9 mouse cellular contexts compared by ENCODE assay signal in the genomic region with DNA sequence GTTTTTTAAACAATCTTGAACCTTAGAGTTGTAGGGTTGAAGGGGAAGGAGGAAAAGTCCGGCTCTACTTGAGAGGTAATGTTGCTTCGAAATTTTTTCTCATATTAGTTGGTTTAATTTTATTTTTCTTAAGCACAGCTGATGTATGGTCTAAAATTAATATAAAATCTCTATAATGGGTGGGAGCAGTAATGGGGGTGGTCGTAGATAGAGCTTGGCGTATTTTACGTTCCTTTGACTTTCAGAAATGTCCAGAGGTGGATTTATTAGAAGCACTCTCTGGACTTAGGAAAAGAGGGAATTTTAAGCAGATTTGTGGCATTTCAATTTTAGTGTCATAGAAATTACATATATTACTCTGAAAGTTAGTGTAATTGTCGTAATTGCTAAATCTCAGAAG. TPM values are rescaled to one million over a fixed set of nuclear protein-coding genes. Genes with fewer than 3 reads are reported as not detected.
DNase-seq lines count a peak whose midpoint lies in the region; ATAC-seq lines count a peak whose summit lies in the region.
"Had no signal": no experiment of that assay in that cellular context is flagged by ENCODE, and none has a peak within 500 bp of the region (broad histone marks: within the 10 kb centered on the region; RNA-seq: fewer than 3 reads in every experiment).

No protein-coding gene starts in this region.

- H3K4me2 ChIP-seq in kidney, embryonic 16.5 days (replicated peaks; ENCODE audit: low read depth, low read length): peak overlapping the region; percentile 56
- peak overlapping the region; percentile 42; the same call in 1 of the 2 replicates for H3K4me2 ChIP-seq in forebrain, embryonic 11.5 days (ENCODE audit: low read depth, low read length, severe bottlenecking)
- peak overlapping the region; percentile 60 for H3K4me2 ChIP-seq in limb, embryonic 13.5 days (replicated peaks)
- H3K4me2 ChIP-seq in neural tube, embryonic 14.5 days (ENCODE audit: low read depth, low read length): peak overlapping the region; percentile 53

- no peak for ATAC-seq in kidney, embryonic 16.5 days (ENCODE audit: low FRiP score, low TSS enrichment)
- no peak for ATAC-seq in forebrain, embryonic 11.5 days (replicated peaks; ENCODE audit: low FRiP score)
- no peak for ATAC-seq in limb, embryonic 13.5 days (ENCODE audit: low FRiP score, low read depth)
- ATAC-seq in neural tube, embryonic 14.5 days (ENCODE audit: low read depth): no peak; the same call in 1 of the 2 replicates

- H3K36me3 ChIP-seq in kidney, embryonic 16.5 days (ENCODE audit: insufficient read depth, low read length): no peaks in the 10 kb centered on the region
- no peaks in the 10 kb centered on the region for H3K36me3 ChIP-seq in forebrain, embryonic 11.5 days (ENCODE audit: control insufficient read depth, insufficient read depth, low read length)
- no peaks in the 10 kb centered on the region for H3K36me3 ChIP-seq in limb, embryonic 13.5 days
- no peaks in the 10 kb centered on the region for H3K36me3 ChIP-seq in neural tube, embryonic 14.5 days (ENCODE audit: control insufficient read depth, insufficient read depth, low read length)

- H3K4me1 ChIP-seq in kidney, embryonic 16.5 days (ENCODE audit: insufficient read depth, low read length): no peaks in the 10 kb centered on the region
- no peaks in the 10 kb centered on the region for H3K4me1 ChIP-seq in forebrain, embryonic 11.5 days (replicated peaks; ENCODE audit: control insufficient read depth, insufficient read depth, low read length)
- H3K4me1 ChIP-seq in limb, embryonic 13.5 days: no peaks in the 10 kb centered on the region
- no peaks in the 10 kb centered on the region for H3K4me1 ChIP-seq in neural tube, embryonic 14.5 days (ENCODE audit: control insufficient read depth, insufficient read depth, low read length)

- DNase-seq in kidney, postnatal 10 days: no peak
- DNase-seq in forebrain, embryonic 11.5 days (ENCODE audit: low spot score): no peak
- no peak for DNase-seq in left cerebral cortex, postnatal 4 days
- DNase-seq in ovary, postnatal 10 days (ENCODE audit: low spot score): no peak
- DNase-seq in kidney, postnatal 4 days: no peak

- no peak overlapping the region for H3K27ac ChIP-seq in kidney, embryonic 16.5 days (ENCODE audit: low read length)
- H3K27ac ChIP-seq in forebrain, embryonic 11.5 days (ENCODE audit: low read depth, low read length): no peak overlapping the region
- H3K27ac ChIP-seq in limb, embryonic 13.5 days: no peak overlapping the region
- H3K27ac ChIP-seq in neural tube, embryonic 14.5 days (ENCODE audit: low read depth, low read length): no peak overlapping the region

- H3K4me3 ChIP-seq in kidney, embryonic 16.5 days (ENCODE audit: low read length): peak overlapping the region; percentile 65; the same call in 1 of the 2 replicates
- H3K4me3 ChIP-seq in forebrain, embryonic 11.5 days (ENCODE audit: low read depth, low read length): no peak overlapping the region
- H3K4me3 ChIP-seq in limb, embryonic 13.5 days: peak overlapping the region; percentile 58
- H3K4me3 ChIP-seq in neural tube, embryonic 14.5 days (ENCODE audit: low read depth, low read length): no peak overlapping the region

- H3K9ac ChIP-seq in kidney, embryonic 16.5 days (replicated peaks; ENCODE audit: low read length): no peak overlapping the region
- H3K9ac ChIP-seq in forebrain, embryonic 11.5 days (ENCODE audit: low read length): no peak overlapping the region
- H3K9ac ChIP-seq in limb, embryonic 13.5 days: no peak overlapping the region
- H3K9ac ChIP-seq in neural tube, embryonic 14.5 days (replicated peaks; ENCODE audit: low read depth, low read length): no peak overlapping the region

- H3K9me3 ChIP-seq in kidney, embryonic 16.5 days (ENCODE audit: low read length): no peaks in the 10 kb centered on the region
- H3K9me3 ChIP-seq in forebrain, embryonic 11.5 days (ENCODE audit: control insufficient read depth, low read length): no peaks in the 10 kb centered on the region
- no peaks in the 10 kb centered on the region for H3K9me3 ChIP-seq in limb, embryonic 13.5 days
- no peaks in the 10 kb centered on the region for H3K9me3 ChIP-seq in neural tube, embryonic 14.5 days (ENCODE audit: control insufficient read depth, low read length)

- WGBS in kidney, embryonic 16.5 days: 84% methylated on average over 6 of the region's 6 CpGs
- WGBS in forebrain, embryonic 11.5 days: 89% methylated on average over 6 of the region's 6 CpGs
- 75% methylated on average over 6 of the region's 6 CpGs for WGBS in limb, embryonic 13.5 days
- WGBS in neural tube, embryonic 14.5 days: 84% methylated on average over 6 of the region's 6 CpGs

- intact Hi-C loops in left cerebral cortex, postnatal 4 days (cut with DNase I): loop anchor here (10.0 kb wide), 1 partner anchor 718 kb away; no protein-coding TSS in a partner anchor

- no peaks in the 10 kb centered on the region for H3K27me3 ChIP-seq in kidney, embryonic 16.5 days (ENCODE audit: insufficient read depth, low read length)
- no peaks in the 10 kb centered on the region for H3K27me3 ChIP-seq in forebrain, embryonic 11.5 days (ENCODE audit: control insufficient read depth, insufficient read depth, low read length)
- H3K27me3 ChIP-seq in limb, embryonic 13.5 days: no peaks in the 10 kb centered on the region
- no peaks in the 10 kb centered on the region for H3K27me3 ChIP-seq in neural tube, embryonic 14.5 days (ENCODE audit: control insufficient read depth, insufficient read depth, low read length)

RNA-seq across cellular contexts. Expression of a gene that starts 0.6 kb away (rescaled TPM):
- 9.5 and 11.4 TPM in 2 replicates for polyA plus RNA-seq in kidney, embryonic 16.5 days (2015; fragmentation: Nextera tagmentation; extraction: Ambion mirVana)
- polyA plus RNA-seq in forebrain, embryonic 11.5 days (2014; fragmentation: Nextera tagmentation; extraction: Ambion mirVana): 8.7 and 9.5 TPM in 2 replicates
- polyA plus RNA-seq in limb, embryonic 13.5 days (2015; fragmentation: Nextera tagmentation; extraction: Ambion mirVana): 9.0 and 9.2 TPM in 2 replicates
- 23.8 and 24.6 TPM in 2 replicates for polyA plus RNA-seq in neural tube, embryonic 14.5 days (2014; fragmentation: Nextera tagmentation; extraction: Ambion mirVana)
- 10 to 100 TPM; 36.7 to 38.6 TPM for total RNA-seq in left cerebral cortex, postnatal 4 days (2021)

RNA-seq across cellular contexts. Expression of a gene that starts 24.3 kb away (rescaled TPM):
- polyA plus RNA-seq in kidney, embryonic 16.5 days (2015; fragmentation: Nextera tagmentation; extraction: Ambion mirVana): 0.21 TPM in 1 of 2 replicates, not detected in the other
- not detected in 2 replicates for polyA plus RNA-seq in forebrain, embryonic 11.5 days (2014; fragmentation: Nextera tagmentation; extraction: Ambion mirVana)
- polyA plus RNA-seq in limb, embryonic 13.5 days (2015; fragmentation: Nextera tagmentation; extraction: Ambion mirVana): 0.28 and 0.32 TPM in 2 replicates
- polyA plus RNA-seq in neural tube, embryonic 14.5 days (2014; fragmentation: Nextera tagmentation; extraction: Ambion mirVana): not detected in 2 replicates
- total RNA-seq in left cerebral cortex, postnatal 4 days (2021): not detected
- total RNA-seq: layer of hippocampus, adult 8-10 months had no signal

Comparison
In these comparisons a context has a peak if more than half of its experiments do, and no peak if none do; other contexts are left out.
1. H3K4me3 ChIP-seq: peak in kidney, embryonic 16.5 days (single experiment) and limb, embryonic 13.5 days (single experiment); none in forebrain, embryonic 11.5 days (single experiment) and neural tube, embryonic 14.5 days (single experiment).
2. Peak in every context shown above with its lines, with median percentiles within 50 percentile points of each other: H3K4me2 ChIP-seq.